Mouse (Mus musculus) brain, embryonic 18.5 days (tissue): Measurements from ENCODE around the gene Olfr49.

Experiments used
- DNase-seq: peaks from one replicate; pipeline ENCODE4 v3.0.0-alpha.2; 2012; ENCODE audit warnings: low read depth, low spot score

Olfr49 gene

GRCm38 (mm10) chr14:54284839-54285238, at the start of gene Olfr49:
TSS of gene Olfr49 (minus strand) at chr14:54284939.
- DNase-seq, result no peak

- no peak for DNase-seq
These were observed 48.9 kb upstream of the Olfr49 start for GRCm38 (mm10) chr14:54333452-54334189.

GRCm38 (mm10) chr14:54332176-54333074, 47.7 kb upstream of the Olfr49 start:
- DNase-seq, result peak; percentile 12

- DNase-seq, result no peak
These were observed 46.4 kb upstream of the Olfr49 start for GRCm38 (mm10) chr14:54331178-54331577.

GRCm38 (mm10) chr14:54329201-54329600, 44.5 kb upstream of the Olfr49 start:
- no peak for DNase-seq

DNA sequence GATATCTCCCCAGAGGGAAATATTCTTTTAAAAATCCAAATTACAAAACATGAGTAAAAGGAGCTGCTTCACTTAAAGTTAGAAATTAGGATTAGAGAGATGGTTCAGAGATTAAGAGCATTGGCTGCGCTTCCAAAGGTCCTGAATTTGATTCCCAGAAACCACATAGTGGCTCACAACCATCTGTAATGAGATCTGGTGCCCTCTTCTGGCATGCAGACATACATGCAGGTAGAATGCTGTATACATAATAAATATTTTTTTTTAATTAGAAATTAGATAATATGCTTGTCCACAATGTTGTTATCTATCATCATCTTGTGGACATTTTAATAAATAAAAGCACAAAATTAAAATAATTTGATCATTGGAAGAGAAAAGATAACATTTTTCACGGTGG, 43.8 kb upstream of the Olfr49 start:
- DNase-seq, result no peak

DNA sequence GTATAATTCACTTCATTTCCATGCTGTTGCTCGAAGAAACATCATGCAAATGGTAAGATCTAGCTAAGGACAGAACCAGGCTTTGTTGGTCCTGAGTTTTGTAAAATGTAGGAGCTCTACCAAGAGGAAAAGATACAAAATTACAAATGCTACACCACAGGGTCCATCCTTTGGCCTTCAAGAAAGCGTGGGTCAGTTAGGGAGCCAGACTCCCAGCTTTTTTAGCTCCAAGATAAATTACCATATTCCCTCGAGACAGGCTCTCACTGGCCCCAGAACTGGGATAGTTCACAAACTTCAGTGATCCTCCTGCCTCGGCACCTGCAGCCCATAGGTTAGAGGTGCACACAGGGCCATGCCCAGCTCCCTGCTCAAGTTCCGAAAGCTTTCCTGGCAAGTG, 39.7 kb upstream of the Olfr49 start:
- no peak for DNase-seq

DNA sequence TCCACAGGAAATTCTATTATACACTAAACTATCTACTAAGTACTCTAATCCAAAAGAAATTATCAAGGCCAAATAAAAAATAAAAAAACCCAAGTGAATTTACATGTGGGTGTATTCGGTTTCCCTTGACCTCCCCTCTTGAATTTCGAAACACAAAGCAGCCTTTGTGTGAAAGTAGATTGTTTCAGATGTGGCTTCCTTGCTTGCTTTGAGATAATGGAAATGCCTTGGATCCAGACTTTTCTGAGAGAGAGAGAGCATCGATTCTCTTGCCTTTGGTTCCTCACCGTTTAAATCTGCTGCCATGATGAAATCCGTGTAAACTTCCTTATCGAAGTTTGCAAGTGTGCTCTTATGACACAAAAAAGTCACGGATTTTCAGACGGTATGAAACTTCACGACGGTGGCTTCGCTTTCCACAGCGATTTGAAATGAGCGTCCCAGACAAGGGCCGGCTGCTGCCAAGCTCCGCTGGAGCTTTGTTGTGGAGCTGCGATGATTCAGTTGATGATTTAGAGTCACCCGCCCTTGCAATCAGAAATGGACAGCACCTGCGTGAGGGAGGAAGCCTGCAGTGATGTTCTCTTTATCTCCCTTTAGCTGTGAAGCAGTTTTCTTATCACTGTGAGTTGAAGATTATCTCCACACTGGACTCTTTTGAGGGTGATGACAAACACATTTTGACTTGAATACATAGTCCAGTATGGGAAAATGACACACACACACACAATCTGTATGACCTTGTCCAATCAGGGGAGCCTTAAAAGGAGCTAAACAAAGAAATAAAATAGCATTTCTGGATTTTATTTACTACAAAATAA, 37.0 kb upstream of the Olfr49 start:
- DNase-seq, result no peak

GRCm38 (mm10) chr14:54311763-54312162, 27.0 kb upstream of the Olfr49 start:
- DNase-seq, result no peak

DNA sequence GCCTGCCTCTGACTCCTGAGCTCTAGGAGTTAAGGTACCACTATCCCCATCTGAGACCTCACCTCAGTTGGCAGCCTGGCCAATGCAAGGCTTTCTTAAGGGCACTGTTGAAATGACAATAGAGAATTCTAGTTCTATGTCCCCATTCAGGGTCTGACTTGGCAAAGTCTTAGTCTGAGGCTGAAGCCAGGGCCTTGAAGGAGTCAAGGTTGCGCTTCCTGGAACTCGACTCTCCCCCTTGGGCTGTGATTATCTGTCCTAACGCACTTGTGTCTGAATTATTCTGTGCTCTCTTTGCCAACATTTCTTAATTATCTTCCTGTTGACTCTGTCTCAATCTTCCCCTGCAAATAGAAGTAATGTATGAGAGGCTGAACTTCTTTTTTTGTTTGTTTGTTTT, 15.9 kb upstream of the Olfr49 start:
- DNase-seq, result no peak

- no peak for DNase-seq
These were observed 15.4 kb upstream of the Olfr49 start for GRCm38 (mm10) chr14:54300136-54300535.

DNA sequence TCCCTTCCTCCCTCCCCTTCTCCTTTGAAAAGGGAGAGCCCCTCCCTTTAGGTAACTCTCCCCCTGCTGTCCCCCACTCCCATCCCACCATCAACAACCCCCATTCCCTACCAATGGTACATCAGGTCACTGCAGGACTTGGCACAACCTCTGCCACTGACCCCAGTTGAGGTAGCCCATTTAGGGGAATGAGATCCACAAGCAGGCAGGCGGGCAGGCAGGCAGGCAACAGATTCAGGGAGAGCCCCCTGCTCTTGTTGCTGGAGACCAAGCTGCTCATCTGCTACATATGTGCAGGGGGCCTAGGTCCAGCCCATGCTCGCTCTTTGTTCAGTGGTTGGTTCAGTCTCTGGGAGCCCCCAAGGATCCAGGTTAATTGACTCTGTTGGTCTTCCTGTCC, 8.3 kb downstream of the Olfr49 start:
- DNase-seq, result no peak

DNA sequence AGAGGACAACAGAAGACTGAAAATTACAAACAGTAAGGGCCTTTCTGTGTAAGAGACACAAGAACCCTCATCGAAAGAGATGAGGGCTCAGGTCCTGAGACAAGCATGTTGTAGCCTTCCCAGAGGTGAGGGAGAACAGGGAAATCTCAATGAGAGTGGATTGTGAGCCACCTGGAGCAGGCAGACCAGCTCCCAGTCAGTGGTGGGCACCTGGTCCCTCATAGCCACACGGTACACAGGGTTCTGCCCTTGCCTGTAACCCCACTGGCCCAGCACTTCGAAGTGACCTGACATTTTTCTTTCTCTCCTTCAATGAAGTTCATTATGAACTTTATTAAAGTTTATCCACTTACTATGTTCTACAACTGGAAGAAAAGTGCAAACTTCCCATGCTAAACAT, 12.0 kb downstream of the Olfr49 start:
- no peak for DNase-seq

DNA sequence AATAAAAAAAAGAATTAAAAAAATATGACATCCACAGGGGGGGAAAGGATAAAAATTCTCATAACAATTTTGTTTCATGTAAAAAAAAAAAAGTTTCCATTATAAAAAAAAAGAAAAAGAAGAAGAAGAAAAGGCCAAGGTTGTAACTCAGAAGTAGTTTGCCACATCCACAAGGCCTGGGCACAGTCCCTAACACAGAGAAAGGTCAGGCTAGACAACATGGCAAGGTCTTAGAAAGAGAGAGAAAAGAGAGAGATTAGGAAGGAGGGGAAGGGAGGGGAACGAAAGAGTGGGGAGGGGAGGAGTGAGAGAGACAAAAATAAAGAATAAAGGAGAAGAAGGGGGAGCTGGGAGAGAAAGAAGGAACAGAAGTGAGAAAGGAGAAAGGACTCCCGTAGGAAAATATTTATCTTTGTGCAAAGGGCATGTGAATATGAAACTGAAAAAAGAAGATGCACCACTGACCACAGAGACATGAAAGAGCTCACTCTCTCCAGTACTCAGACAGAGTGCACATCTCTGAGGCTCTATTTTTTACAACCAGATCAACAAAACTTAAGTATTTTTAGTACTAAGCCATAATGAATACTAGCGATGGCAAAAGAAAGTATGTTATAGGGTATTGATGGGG, 12.6 kb downstream of the Olfr49 start:
- no peak for DNase-seq

GRCm38 (mm10) chr14:54270413-54270812, 14.3 kb downstream of the Olfr49 start:
- no peak for DNase-seq

DNA sequence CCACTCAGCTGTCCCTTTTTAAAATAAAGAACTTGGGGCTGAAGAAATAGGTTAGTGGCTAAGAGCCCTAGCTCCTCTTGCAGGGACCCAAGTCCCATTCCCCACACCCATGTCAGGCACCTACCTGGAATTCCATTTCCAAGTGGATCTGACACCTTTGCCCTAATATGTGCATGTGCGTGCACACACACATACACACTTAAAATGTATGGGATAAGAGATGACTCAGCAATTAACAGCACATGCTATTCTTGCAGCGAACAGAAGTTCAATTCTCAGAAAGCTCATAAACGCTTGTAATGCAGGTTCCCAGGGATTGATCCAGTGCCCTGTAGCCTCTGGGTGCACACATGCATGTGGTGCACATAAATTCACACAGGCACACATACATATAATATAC, 15.2 kb downstream of the Olfr49 start:
- DNase-seq, result no peak

GRCm38 (mm10) chr14:54267966-54268365, 16.8 kb downstream of the Olfr49 start:
- no peak for DNase-seq

- no peak for DNase-seq
These were observed 18.8 kb downstream of the Olfr49 start for GRCm38 (mm10) chr14:54265951-54266350.

- no peak for DNase-seq
These were observed 19.6 kb downstream of the Olfr49 start for GRCm38 (mm10) chr14:54265093-54265492.

- DNase-seq, result no peak
These were observed 20.5 kb downstream of the Olfr49 start for GRCm38 (mm10) chr14:54264231-54264630.

- no peak for DNase-seq
These were observed 21.6 kb downstream of the Olfr49 start for GRCm38 (mm10) chr14:54263099-54263498.

GRCm38 (mm10) chr14:54262622-54263021, 22.1 kb downstream of the Olfr49 start:
- DNase-seq, result no peak
